Mouse (Mus musculus) B cell, adult (primary cell): Measurements from ENCODE around the gene Prss48. TPM values are rescaled to one million over a fixed set of nuclear protein-coding genes. Genes with fewer than 3 reads are reported as not detected.

Experiments
- total RNA-seq: library from RNA; stranded (reverse); gene quantifications from 4 replicates; pipeline ENCODE4 v1.2.4, GENCODE M21; 2023; ENCODE audit not compliant: inconsistent age

Prss48 gene
- not detected in 4 replicates for total RNA-seq

GRCm38 (mm10) chr3:86002423-86002822, at the start of gene Prss48:
TSS of gene Prss48 (minus strand) at chr3:86002491.

GRCm38 (mm10) chr3:85970742-85971598, 31.3 kb downstream of the Prss48 start, which contains the start of gene Sh3d19:
TSS of gene Sh3d19 (plus strand) at chr3:85971109.

Other genes with a start within 250 kb of the Prss48 start
- 1.5 to 3.5 TPM (median 2.7 TPM) in 4 replicates for gene Fam160a1, start 185.2 kb downstream of the Prss48 start, total RNA-seq
- 0.77 to 1.4 TPM (median 1.3 TPM) in 4 replicates for gene Glt28d2, start 115.0 kb downstream of the Prss48 start, total RNA-seq
- gene Gm37240, start 115.0 kb downstream of the Prss48 start, total RNA-seq: 0.93 to 8.4 TPM (median 3.3 TPM) in 4 replicates
- gene Sh3d19, start 31.4 kb downstream of the Prss48 start, total RNA-seq: 0.15 to 0.42 TPM (median 0.19 TPM) in 4 replicates
- gene Rps3a1, start 140.2 kb upstream of the Prss48 start, total RNA-seq: 1,753 to 1,882 TPM (median 1,832 TPM) in 4 replicates
- 64.1 to 69.8 TPM (median 66.9 TPM) in 4 replicates for gene Lrba, start 222.2 kb upstream of the Prss48 start, total RNA-seq